Mouse (Mus musculus) CH12.LX (cell line): ENCODE data around the gene Ddr1. TPM values are rescaled to one million over a fixed set of nuclear protein-coding genes. Genes with fewer than 3 reads are reported as not detected.
A peak's percentile ranks its signal among the peaks of the same experiment; 100 is the strongest.

Experiments
- DNase-seq: peaks from one replicate; pipeline ENCODE4 v3.0.0-alpha.2; 2013; ENCODE audit errors: extremely low read depth
- H3K27ac ChIP-seq: 2 replicates; pipeline ENCODE4 v1.5.1; 2012; ENCODE audit warnings: low read depth, mild to moderate bottlenecking, control low read depth, moderate library complexity; ENCODE audit not compliant: insufficient read depth
- H3K27me3 ChIP-seq: replicated peaks from 2 replicates; pipeline ENCODE3; 2012; ENCODE audit warnings: inconsistent platforms
- H3K36me3 ChIP-seq, 2 experiments: replicated peaks in 1 of 2; 2 replicates each; pipeline versions ENCODE3 to v1.6.1; 2012; ENCODE audit warnings: inconsistent platforms in 1 of 2, low read length in 1 of 2, mild to moderate bottlenecking in 1 of 2, mixed read lengths in 1 of 2, moderate library complexity in 1 of 2; ENCODE audit not compliant: control insufficient read depth in 1 of 2, insufficient read depth in 1 of 2
- H3K4me1 ChIP-seq, 2 experiments: 2 replicates each; pipeline ENCODE4 v1.6.1; 2012; ENCODE audit warnings: inconsistent platforms in 1 of 2, moderate library complexity in 1 of 2; ENCODE audit not compliant: insufficient read depth in 2 of 2, control insufficient read depth in 1 of 2
- H3K4me2 ChIP-seq: 2 replicates; pipeline ENCODE4 v1.6.1; 2012; ENCODE audit warnings: low read depth, mild to moderate bottlenecking, control low read depth; ENCODE audit not compliant: poor library complexity, insufficient read depth, severe bottlenecking
- H3K4me3 ChIP-seq, 3 experiments: fragments of 150-350 bp in 1 of 3; sonication (generic) in 1 of 3; replicated peaks in 1 of 3; 2 replicates each; pipeline versions ENCODE3 to v1.5.1; 2011 to 2012; ENCODE audit warnings: low read depth in 2 of 3, low read length in 2 of 3, mild to moderate bottlenecking in 2 of 3, moderate library complexity in 2 of 3, control low read depth in 1 of 3, improper control_type of control experiment in 1 of 3, inconsistent platforms in 1 of 3, mixed read lengths in 1 of 3; ENCODE audit not compliant: poor library complexity in 1 of 3
- H3K79me2 ChIP-seq: replicated peaks from 2 replicates; pipeline ENCODE4 v1.6.1; 2012; ENCODE audit warnings: mild to moderate bottlenecking, moderate library complexity; ENCODE audit not compliant: control insufficient read depth, poor library complexity, insufficient read depth, severe bottlenecking; ENCODE audit errors: extremely low read depth
- H3K9ac ChIP-seq: 2 replicates; pipeline ENCODE4 v1.6.1; 2012; ENCODE audit warnings: low read depth, mild to moderate bottlenecking, control low read depth, moderate library complexity; ENCODE audit not compliant: insufficient read depth
- H3K9me3 ChIP-seq: replicated peaks from 2 replicates; pipeline ENCODE3; 2012; ENCODE audit warnings: low read length, inconsistent platforms, mixed read lengths
- BHLHE40 ChIP-seq: IDR thresholded peaks from 2 replicates; pipeline ENCODE4 v1.6.1; 2011; ENCODE audit warnings: mild to moderate bottlenecking, low read depth, low read length, improper control_type of control experiment
- CHD2 ChIP-seq: IDR thresholded peaks from 2 replicates; pipeline ENCODE4 v1.6.1; 2011; ENCODE audit warnings: low read length, improper control_type of control experiment
- CTCF ChIP-seq, 2 experiments: IDR thresholded peaks in 1 of 2; conservative IDR thresholded peaks in 1 of 2; 2 replicates each; pipeline ENCODE4 v1.5.1; 2011 to 2012; ENCODE audit warnings: low read depth in 2 of 2, low read length in 2 of 2, improper control_type of control experiment in 1 of 2, inconsistent platforms in 1 of 2, mild to moderate bottlenecking in 1 of 2, moderate library complexity in 1 of 2
- E2F4 ChIP-seq: IDR thresholded peaks from 2 replicates; pipeline ENCODE4 v1.6.1; 2011; ENCODE audit warnings: low read depth, low read length, improper control_type of control experiment; ENCODE audit not compliant: insufficient replicate concordance
- ELF1 ChIP-seq: IDR thresholded peaks from 2 replicates; pipeline ENCODE4 v1.6.1; 2014; ENCODE audit warnings: low read depth, mild to moderate bottlenecking, inconsistent platforms, low read length, improper control_type of control experiment
- EP300 ChIP-seq: IDR thresholded peaks from 2 replicates; pipeline ENCODE4 v1.6.1; 2011; ENCODE audit warnings: low read length, improper control_type of control experiment
- ETS1 ChIP-seq: conservative IDR thresholded peaks from 2 replicates; pipeline ENCODE4 v1.6.1; 2012; ENCODE audit warnings: low read depth, mild to moderate bottlenecking, inconsistent platforms, low read length, improper control_type of control experiment, moderate library complexity
- GABPA ChIP-seq: IDR thresholded peaks from 2 replicates; pipeline ENCODE4 v1.6.1; 2012; ENCODE audit warnings: low read depth, low read length, improper control_type of control experiment, inconsistent platforms; ENCODE audit not compliant: insufficient replicate concordance
- JUN ChIP-seq: IDR thresholded peaks from 2 replicates; pipeline ENCODE4 v1.6.1; 2011; ENCODE audit warnings: low read depth, mild to moderate bottlenecking, low read length, improper control_type of control experiment, moderate library complexity; ENCODE audit not compliant: insufficient read depth
- KAT2A ChIP-seq: IDR thresholded peaks from 2 replicates; pipeline ENCODE4 v1.6.1; 2012; ENCODE audit warnings: low read length, improper control_type of control experiment, inconsistent platforms; ENCODE audit not compliant: insufficient replicate concordance
- MAX ChIP-seq: IDR thresholded peaks from 2 replicates; pipeline ENCODE4 v1.6.1; 2011; ENCODE audit warnings: low read length, improper control_type of control experiment
- MAZ ChIP-seq: IDR thresholded peaks from 2 replicates; pipeline ENCODE4 v1.6.1; 2012; ENCODE audit warnings: low read depth, mild to moderate bottlenecking, inconsistent platforms, low read length, improper control_type of control experiment, moderate library complexity
- MXI1 ChIP-seq: IDR thresholded peaks from 2 replicates; pipeline ENCODE4 v1.6.1; 2011; ENCODE audit warnings: mild to moderate bottlenecking, low read depth, low read length, improper control_type of control experiment
- MYC ChIP-seq: IDR thresholded peaks from 2 replicates; pipeline ENCODE4 v1.6.1; 2011; ENCODE audit warnings: low read depth, mild to moderate bottlenecking, improper control_type of control experiment, low read length
- POLR2A ChIP-seq: IDR thresholded peaks from 2 replicates; pipeline ENCODE4 v1.6.1; 2011; ENCODE audit warnings: low read depth, mild to moderate bottlenecking, improper control_type of control experiment, low read length
- POLR2AphosphoS2 ChIP-seq: IDR thresholded peaks from 2 replicates; pipeline ENCODE4 v1.6.1; 2011; ENCODE audit warnings: low read depth, low read length, improper control_type of control experiment
- RAD21 ChIP-seq: IDR thresholded peaks from 2 replicates; pipeline ENCODE4 v1.6.1; 2011; ENCODE audit warnings: low read depth, mild to moderate bottlenecking, low read length, improper control_type of control experiment, moderate library complexity
- SMC3 ChIP-seq: IDR thresholded peaks from 2 replicates; pipeline ENCODE4 v1.6.1; 2011; ENCODE audit warnings: low read depth, low read length, improper control_type of control experiment
- TBP ChIP-seq: conservative IDR thresholded peaks from 2 replicates; pipeline ENCODE4 v1.6.1; 2011; ENCODE audit warnings: low read depth, low read length, improper control_type of control experiment
- TCF12 ChIP-seq: IDR thresholded peaks from 2 replicates; pipeline ENCODE4 v1.6.1; 2014; ENCODE audit warnings: low read depth, mild to moderate bottlenecking, inconsistent platforms, low read length, improper control_type of control experiment
- ZC3H11A ChIP-seq: IDR thresholded peaks from 2 replicates; pipeline ENCODE4 v1.6.1; 2012; ENCODE audit warnings: low read depth, mild to moderate bottlenecking, inconsistent platforms, low read length, improper control_type of control experiment
- ZKSCAN1 ChIP-seq: IDR thresholded peaks from 2 replicates; pipeline ENCODE4 v1.6.1; 2012; ENCODE audit warnings: low read depth, inconsistent platforms, low read length, improper control_type of control experiment, borderline replicate concordance
- ZNF384 ChIP-seq: IDR thresholded peaks from 2 replicates; pipeline ENCODE4 v1.6.1; 2012; ENCODE audit warnings: low read depth, low read length, improper control_type of control experiment, inconsistent platforms
- dilution Hi-C: fragments of 300-500 bp; cut with MboI; formaldehyde crosslinking; loops from 2 replicates; pipeline ENCODE4 v1.14.3; 2020; ENCODE audit warnings: low sequenced_read_pairs; ENCODE audit not compliant: extremely low pct_unique_long_range_greater_than_20kb, extremely low pct_ligation_motif_present
- in situ Hi-C: fragments of 300-500 bp; cut with MboI; formaldehyde crosslinking; loops from 3 replicates; pipeline ENCODE4 v1.14.3; 2019; ENCODE audit warnings: low sequenced_read_pairs, low pct_ligation_motif_present, low pct_unique_long_range_greater_than_20kb, mixed read lengths
- polyA plus RNA-seq: library from polyadenylated mRNA; unstranded; fragments of >175 nt; gene quantifications from 2 replicates; pipeline ENCODE4 v1.2.1, GENCODE M21; 2012; ENCODE audit warnings: low read depth; ENCODE audit not compliant: insufficient read length
- total RNA-seq, 2 experiments: library from RNA; depleted of rRNA; stranded (reverse); fragments of 300-350 nt in 1 of 2; fragments of >200 nt in 1 of 2; gene quantifications; 2 replicates each; pipeline ENCODE4 v1.2.3; 2012 to 2014

The Ddr1 gene
- total and polyA plus RNA-seq, 3 experiments, result 0.83 to 3.6 (median 3.1) TPM

DNA sequence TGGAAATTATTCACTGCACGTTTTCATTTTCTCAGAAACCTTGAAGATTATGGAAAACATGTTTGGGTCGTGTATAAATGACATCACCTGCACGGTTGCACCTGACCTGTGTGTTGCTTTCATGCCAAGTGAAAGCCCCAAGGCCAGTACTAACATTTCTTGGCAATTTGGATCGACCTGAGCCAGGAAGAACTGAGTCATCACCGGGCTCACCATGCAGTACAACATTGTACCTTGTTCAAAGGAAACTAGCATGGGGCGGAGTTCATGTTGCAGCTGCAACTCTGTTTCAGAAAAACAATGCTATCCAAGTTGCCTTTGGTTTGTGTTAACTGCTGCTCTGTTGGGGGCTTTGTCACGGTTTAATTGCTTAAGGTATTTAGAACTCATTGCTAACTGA lies 3.5 kb upstream of the Ddr1 start (continued):
- TF ChIP-seq E2F4, result no peak

GRCm38 (mm10) chr17:35705836-35706235 lies 1.4 kb upstream of the Ddr1 start:
- in situ Hi-C loops, result no loop called here
- Histone ChIP-seq H3K9me3 (no peaks in the 10 kb centered on the region), H3K27me3 (peaks cover 41% of the 10 kb centered on the region), H3K79me2 (no peaks in the 10 kb centered on the region), H3K36me3 (no peaks in the 10 kb centered on the region), H3K4me2 (no peak overlapping the region), H3K9ac (no peak overlapping the region), H3K4me3 (no peak overlapping the region), H3K4me1 (peaks cover 3 to 38% of the 10 kb centered on the region in 2 experiments; a peak in 2 of 4 replicates), H3K27ac (no peak overlapping the region)
- peak; percentile 46 for DNase-seq
- dilution Hi-C loops, result no loop called here
- TF ChIP-seq RAD21, result peak; percentile 35
- 0 out of 2 replicates have a peak, but pooled peaks have one; percentile 30 for TF ChIP-seq ZNF384
- peak; percentile 44 for TF ChIP-seq SMC3
- TF ChIP-seq CTCF (conservative IDR thresholded peaks at IDR 0.05 in 1 of 2, IDR thresholded peaks at IDR 0.05 in 1 of 2; ENCODE audit: low read depth in 2 of 2, low read length in 2 of 2), result peak; percentile 32 to 70; a peak in 3 of 4 replicates
- no peak for TF ChIP-seq EP300
- no peak for TF ChIP-seq GABPA
- TF ChIP-seq POLR2AphosphoS2, result no peak
- no peak for TF ChIP-seq JUN
- TF ChIP-seq POLR2A, result no peak
- 0 out of 2 replicates have a peak, but pooled peaks have one; percentile 24 for TF ChIP-seq BHLHE40
- TF ChIP-seq MXI1, result no peak
- no peak for TF ChIP-seq TCF12

GRCm38 (mm10) chr17:35703751-35704271 lies 610 bp downstream of the Ddr1 start:
- Histone ChIP-seq H3K9me3 (no peaks in the 10 kb centered on the region), H3K4me2 (no peak overlapping the region), H3K4me1 (peaks cover 7 to 47% of the 10 kb centered on the region in 2 experiments; a peak in 3 of 4 replicates), H3K27ac (no peak overlapping the region), H3K4me3 (no peak overlapping the region), H3K9ac (no peak overlapping the region), H3K79me2 (no peaks in the 10 kb centered on the region), H3K27me3 (peaks cover 55% of the 10 kb centered on the region), H3K36me3 (no peaks in the 10 kb centered on the region)
- dilution Hi-C loops, result no loop called here
- no peak for DNase-seq
- TF ChIP-seq KAT2A, result no peak
- no peak for TF ChIP-seq ETS1
- no peak for TF ChIP-seq ELF1
- no peak for TF ChIP-seq MYC
- TF ChIP-seq CHD2, result no peak
- no peak for TF ChIP-seq TBP
- TF ChIP-seq ZC3H11A, result no peak
- no peak for TF ChIP-seq MAZ
- no peak for TF ChIP-seq ZKSCAN1
- no peak for TF ChIP-seq ZNF384
- no peak for TF ChIP-seq MAX
- in situ Hi-C loops, result no loop called here
